Mouse (Mus musculus): Measurements from ENCODE around the gene Abi2.

Abi2 gene

GRCm38 (mm10) chr1:60490510-60490909 lies 81.1 kb downstream of the Abi2 start:
- DNase-seq, result no peak

- no peak for DNase-seq
Observed at GRCm38 (mm10) chr1:60492404-60492803, 83.0 kb downstream of the Abi2 start.

- DNase-seq, result no peak
Observed at GRCm38 (mm10) chr1:60493421-60493820, 84.0 kb downstream of the Abi2 start.

GRCm38 (mm10) chr1:60503456-60503855 lies 94.0 kb downstream of the Abi2 start:
- no peak for DNase-seq

- no peak for DNase-seq
Observed at GRCm38 (mm10) chr1:60510584-60510983, 101.2 kb downstream of the Abi2 start.

GRCm38 (mm10) chr1:60530107-60530506 lies 120.7 kb downstream of the Abi2 start:
- DNase-seq, result no peak

GRCm38 (mm10) chr1:60530636-60531035 lies 121.2 kb downstream of the Abi2 start:
- DNase-seq, result no peak

Measured in lung, postnatal 36 days (tissue).